Mouse (Mus musculus) lung, postnatal 0 days (tissue): ENCODE data around the gene Gpr179.

Source experiments
- CTCF ChIP-seq: IDR thresholded peaks from 2 replicates; pipeline ENCODE4 v1.5.1; 2016; ENCODE audit warnings: antibody characterized with exemption, mild to moderate bottlenecking
- EP300 ChIP-seq: IDR thresholded peaks from 2 replicates; pipeline ENCODE4 v1.6.1; 2016; ENCODE audit warnings: antibody characterized with exemption, mild to moderate bottlenecking, control low read depth

DNA sequence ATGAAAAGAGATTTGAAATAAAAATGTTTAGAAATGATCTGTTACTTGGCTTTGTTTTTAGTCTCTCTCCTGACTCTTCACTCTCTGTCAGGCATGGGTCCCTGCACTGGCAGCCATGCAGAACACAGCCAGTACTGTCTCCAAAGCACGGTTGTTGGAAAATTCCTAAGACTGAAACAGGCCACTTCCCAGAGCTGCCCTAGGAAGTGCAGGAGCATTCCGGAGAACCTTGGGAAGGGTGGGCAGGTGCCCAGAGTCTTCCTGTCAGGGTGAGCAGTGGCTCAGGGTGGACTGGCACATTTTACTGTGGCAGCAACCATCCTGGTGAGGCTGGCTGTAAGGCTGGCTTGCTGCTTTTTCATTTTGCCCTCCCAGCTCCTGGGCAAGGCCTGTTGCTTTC is 46.6 kb upstream of the Gpr179 start:
- TF ChIP-seq CTCF: no peak
- TF ChIP-seq EP300: no peak
